ENCODE assay signal across 27 mouse cellular contexts in the genomic region with DNA sequence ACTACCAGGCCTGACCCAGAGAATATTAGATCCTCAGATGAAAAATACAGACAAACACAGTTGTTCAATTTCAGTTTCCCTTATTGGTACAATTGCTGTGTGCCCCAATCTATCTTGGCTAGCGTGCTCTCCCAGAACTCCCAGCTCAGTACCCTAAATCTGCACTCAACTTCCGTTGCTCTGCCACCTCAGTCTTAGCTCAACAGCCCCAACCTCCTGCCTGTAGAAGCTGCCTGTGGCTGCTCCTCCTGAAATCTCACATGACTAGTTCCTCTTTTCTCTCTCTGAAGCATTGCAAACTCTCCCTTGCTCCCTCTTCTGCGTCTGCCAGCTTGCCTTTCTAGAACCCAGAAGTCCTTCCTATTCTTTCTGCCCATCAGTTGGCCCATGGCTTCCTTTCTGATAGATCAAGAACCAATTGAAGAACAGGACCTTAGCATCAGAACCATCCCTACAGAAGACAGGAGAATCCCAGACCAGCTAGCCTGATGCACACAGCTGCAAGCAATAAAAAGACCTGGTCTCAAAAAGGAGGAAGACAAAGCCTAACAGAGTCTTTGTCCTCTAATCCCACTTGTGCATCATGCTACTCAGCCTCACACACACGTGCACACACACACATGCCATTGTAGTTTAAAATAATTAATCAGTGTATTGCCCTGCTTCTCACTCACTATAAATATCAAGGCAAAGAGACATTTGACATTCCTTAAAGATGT. TPM values are rescaled to one million over a fixed set of nuclear protein-coding genes. Genes with fewer than 3 reads are reported as not detected.
A peak's percentile ranks its signal among the peaks of the same experiment; 100 is the strongest.
DNase-seq lines count a peak whose midpoint lies in the region; ATAC-seq and TF ChIP-seq lines count a peak whose summit lies in the region.
"Had no signal": no experiment of that assay in that cellular context is flagged by ENCODE, and none has a peak within 500 bp of the region (broad histone marks: within the 10 kb centered on the region; RNA-seq: fewer than 3 reads in every experiment).

No protein-coding gene starts in this region.

- peak; percentile 69; the same call in 1 of the 2 replicates for ATAC-seq in neutrophil, adult 5-6 weeks (ENCODE audit: extremely low read depth, insufficient number of reproducible peaks, low FRiP score, poor library complexity, severe bottlenecking)
- ATAC-seq: forebrain, embryonic 16.5 days; hindbrain, postnatal 0 days; intestine, embryonic 16.5 days; Patski had no signal

- H3K9ac ChIP-seq in MEL (ENCODE audit: control insufficient read depth, low read depth, low read length, poor library complexity, severe bottlenecking): no peak overlapping the region
- H3K9ac ChIP-seq: liver, embryonic 13.5 days; lung, embryonic 14.5 days; neural tube, embryonic 13.5 days had no signal

- H3K79me2 ChIP-seq in MEL (ENCODE audit: control insufficient read depth, insufficient read depth, low read length, poor library complexity) (no peaks in the 10 kb centered on the region), macrophage (ENCODE audit: inconsistent target) (no peaks in the 10 kb centered on the region)

- TF ChIP-seq EP300 in MEL (IDR thresholded peaks at IDR 0.05; ENCODE audit: low read depth in 1 of 2, low read length in 2 of 2): peak; percentile 16 to 43; a peak in 1 of 4 replicates

- TF ChIP-seq CTCF in lung, adult 2 months (IDR thresholded peaks at IDR 0.05; ENCODE audit: insufficient read depth, low read length): no peak
- TF ChIP-seq CTCF in MEL (IDR thresholded peaks at IDR 0.05 in 2 of 3, conservative IDR thresholded peaks at IDR 0.05 in 1 of 3; ENCODE audit: control insufficient read depth in 1 of 3, insufficient read depth in 1 of 3, low read depth in 2 of 3, low read length in 3 of 3, poor library complexity in 1 of 3, severe bottlenecking in 1 of 3): no peak

- no peak for TF ChIP-seq POLR2A in lung, adult 2 months (IDR thresholded peaks at IDR 0.05; ENCODE audit: borderline replicate concordance, extremely low read depth, low read depth, low read length)
- TF ChIP-seq POLR2A in MEL (IDR thresholded peaks at IDR 0.05; ENCODE audit: control insufficient read depth in 1 of 2, insufficient read depth in 1 of 2, low read depth in 1 of 2, low read length in 2 of 2, poor library complexity in 1 of 2): no peak

- no peak for TF ChIP-seq RAD21 in MEL (IDR thresholded peaks at IDR 0.05; ENCODE audit: low read depth, low read length)

- 67% methylated on average over 4 of the region's 4 CpGs for WGBS in lung, adult 2 months
- 7% methylated on average over 4 of the region's 4 CpGs for WGBS in macrophage (ENCODE audit: missing documents)

- no peaks in the 10 kb centered on the region; a peak in 1 of 4 replicates for H3K27me3 ChIP-seq in MEL (ENCODE audit: control insufficient read depth in 1 of 2, insufficient read depth in 2 of 2, low read length in 2 of 2)
- H3K27me3 ChIP-seq: liver, embryonic 13.5 days; neural tube, embryonic 13.5 days; Patski had no signal

- no peaks in the 10 kb centered on the region for H3K4me1 ChIP-seq in lung, adult 2 months (ENCODE audit: control insufficient read depth, insufficient read depth, low read length)
- peaks cover 0 to 11% of the 10 kb centered on the region in 2 experiments; a peak in 1 of 4 replicates for H3K4me1 ChIP-seq in MEL (ENCODE audit: control insufficient read depth in 1 of 2, insufficient read depth in 2 of 2, low read length in 2 of 2)
- H3K4me1 ChIP-seq: neural tube, embryonic 13.5 days had no signal

- no peak overlapping the region for H3K4me3 ChIP-seq in lung, adult 2 months (replicated peaks; ENCODE audit: extremely low read depth, low read depth, low read length)
- H3K4me3 ChIP-seq in MEL (ENCODE audit: control insufficient read depth in 1 of 2, insufficient read depth in 1 of 2, low read depth in 2 of 2, low read length in 2 of 2) (no peak overlapping the region), macrophage (ENCODE audit: inconsistent target) (no peak overlapping the region)
- H3K4me3 ChIP-seq: embryonic facial prominence, embryonic 10.5 days; hindbrain, embryonic 10.5 days; left cerebral cortex, adult 2 months; liver, embryonic 13.5 days; myocyte; neural tube, embryonic 13.5 days had no signal

- H3K9me3 ChIP-seq in MEL (replicated peaks; ENCODE audit: insufficient read depth, low read length): no peaks in the 10 kb centered on the region
- H3K9me3 ChIP-seq: embryonic facial prominence, embryonic 10.5 days; hindbrain, embryonic 10.5 days; liver, embryonic 13.5 days; neural tube, embryonic 13.5 days had no signal

- peak overlapping the region; percentile 17 for H3K27ac ChIP-seq in MEL (ENCODE audit: control insufficient read depth, low read depth, low read length)
- H3K27ac ChIP-seq in macrophage: peak overlapping the region; percentile 79
- H3K27ac ChIP-seq: embryonic facial prominence, embryonic 10.5 days; hindbrain, embryonic 10.5 days; hindbrain, postnatal 0 days; left cerebral cortex, adult 2 months; liver, embryonic 13.5 days; neural tube, embryonic 13.5 days; stomach, postnatal 0 days had no signal

- peaks cover 0 to 5% of the 10 kb centered on the region in 2 experiments; a peak in 2 of 4 replicates for H3K36me3 ChIP-seq in MEL (ENCODE audit: control insufficient read depth in 1 of 2, insufficient read depth in 2 of 2, low read length in 2 of 2)
- H3K36me3 ChIP-seq in macrophage (ENCODE audit: inconsistent target): no peaks in the 10 kb centered on the region
- H3K36me3 ChIP-seq: embryonic facial prominence, embryonic 10.5 days; hindbrain, embryonic 10.5 days; liver, embryonic 13.5 days; neural tube, embryonic 13.5 days had no signal

- peak; percentile 13 for DNase-seq in lung, postnatal 36 days
- no peak for DNase-seq in lung, adult 2 months
- DNase-seq in MEL (ENCODE audit: low read depth, low spot score): peak; percentile 86
- DNase-seq in urinary bladder, postnatal 36 days (ENCODE audit: low spot score in 2 of 2): no peak
- DNase-seq in layer of hippocampus, postnatal 25 days (ENCODE audit: extremely low spot score in 1 of 2, low spot score in 1 of 2): no peak
- no peak for DNase-seq in kidney, postnatal 25 days
- DNase-seq: adrenal gland, adult 2 months; cerebellum, adult 8-10 months; cerebellum, postnatal 36 days; gastrocnemius, postnatal 14 days; kidney, postnatal 36 days; liver, embryonic 13.5 days; lung, embryonic 14.5 days; midbrain, embryonic 14.5 days; thymus, adult 2 months had no signal

TF ChIP-seq in MEL, 35 proteins besides CTCF, POLR2A, EP300 and RAD21:
- peak; percentile 96 for TF ChIP-seq TBP (IDR thresholded peaks at IDR 0.05; ENCODE audit: low read depth, low read length)
- no peak for TF ChIP-seq GATA1 (IDR thresholded peaks at IDR 0.05; ENCODE audit: low read depth, low read length)
- 0 out of 2 replicates have a peak, but pooled peaks have one; percentile 45 for TF ChIP-seq HCFC1 (IDR thresholded peaks at IDR 0.05; ENCODE audit: low read depth, low read length)
- peak; percentile 67; the same call in 1 of the 2 replicates for TF ChIP-seq RCOR1 (IDR thresholded peaks at IDR 0.05; ENCODE audit: low read depth, low read length)
- TF ChIP-seq KAT2A (conservative IDR thresholded peaks at IDR 0.05; ENCODE audit: low read depth, low read length): no peak
- TF ChIP-seq ETS1 (IDR thresholded peaks at IDR 0.05; ENCODE audit: low read depth, low read length): 0 out of 2 replicates have a peak, but pooled peaks have one; percentile 21
- no peak for TF ChIP-seq MEF2A (IDR thresholded peaks at IDR 0.05; ENCODE audit: extremely low read depth, insufficient replicate concordance, low read depth, low read length, poor library complexity, severe bottlenecking)
- TF ChIP-seq SIN3A (IDR thresholded peaks at IDR 0.05; ENCODE audit: low read length): peak; percentile 40; the same call in 1 of the 2 replicates
- TF ChIP-seq BHLHE40 (IDR thresholded peaks at IDR 0.05; ENCODE audit: borderline replicate concordance, low read depth, low read length): peak; percentile 81; the same call in 1 of the 2 replicates
- TF ChIP-seq MXI1 (IDR thresholded peaks at IDR 0.05; ENCODE audit: low read depth, low read length): peak; percentile 58; the same call in 1 of the 2 replicates
- no peak for TF ChIP-seq TCF12 (IDR thresholded peaks at IDR 0.05; ENCODE audit: low read depth, low read length)

RNA-seq across cellular contexts. Expression of gene Hpf1, which starts 6.6 kb away (rescaled TPM):
- polyA plus RNA-seq in lung, adult 2 months (2012; rRNA removed): 3.1 and 8.3 TPM in 2 replicates
- 73.2 and 74.4 TPM in 2 replicates for total RNA-seq in MEL (2012; rRNA removed)
- 10 to 100 TPM in 1 of 2 experiments, not detected in 1; 83.5 TPM for polyA plus RNA-seq in MEL (2012; ENCODE audit: insufficient read depth in 1 of 2, insufficient read length in 2 of 2, low read depth in 1 of 2, low replicate concordance in 2 of 2, missing spikeins in 1 of 2)
- 100 to 1,000 TPM in 1 of 26 experiments, 10 to 100 TPM in 25; 22.8 to 102 (median 65.0) TPM for total RNA-seq in macrophage (2018; cell fraction: chromatin; rRNA removed)
- total RNA-seq in macrophage (2018; cell fraction: cytosol; rRNA removed): 10 to 100 TPM; 31.6 to 54.2 (median 42.6) TPM
- total RNA-seq in macrophage (2018; cell fraction: nucleus; rRNA removed): 100 to 1,000 TPM in 1 of 26 experiments, 10 to 100 TPM in 25; 21.8 to 107 (median 54.0) TPM
- polyA plus RNA-seq in macrophage (2018): 34.9 to 90.2 TPM (median 75.0 TPM) in 3 replicates
- 30.7 and 34.4 TPM in 2 replicates for total RNA-seq in neutrophil, adult 5-6 weeks (2017)
- 10 to 100 TPM; 46.2 to 47.6 TPM for total RNA-seq in layer of hippocampus, postnatal 25 days (2021)

Comparison
In these comparisons a context has a peak if more than half of its experiments do, and no peak if none do; other contexts are left out.
1. DNase-seq: peak in lung, postnatal 36 days (single experiment) and MEL (single experiment); none in lung, adult 2 months (single experiment), urinary bladder, postnatal 36 days (0 of 2), layer of hippocampus, postnatal 25 days (0 of 2) and kidney, postnatal 25 days (0 of 2).